Mouse (Mus musculus) liver, adult 2 months (tissue): Measurements from ENCODE around the gene Pde1a. TPM values are rescaled to one million over a fixed set of nuclear protein-coding genes. Genes with fewer than 3 reads are reported as not detected.

Source experiments
- DNase-seq: peaks from one replicate; pipeline ENCODE4 v3.0.0-alpha.2; 2011; ENCODE audit warnings: low read depth, low spot score; ENCODE audit errors: extremely low read depth
- H3K27ac ChIP-seq: fragments of 200-500 bp; replicated peaks from 2 replicates; pipeline ENCODE4 v1.5.1; 2012; ENCODE audit warnings: low read depth, mild to moderate bottlenecking, control low read depth, inconsistent platforms, low read length; ENCODE audit not compliant: insufficient read depth
- H3K27me3 ChIP-seq: fragments of 200-500 bp; 2 replicates; pipeline ENCODE4 v1.6.1; 2012; ENCODE audit warnings: mild to moderate bottlenecking, moderate library complexity, low read length, inconsistent platforms; ENCODE audit not compliant: control insufficient read depth, insufficient read depth
- H3K36me3 ChIP-seq: fragments of 200-500 bp; 2 replicates; pipeline ENCODE4 v1.6.1; 2012; ENCODE audit warnings: low read length, inconsistent platforms; ENCODE audit not compliant: control insufficient read depth, insufficient read depth
- H3K4me1 ChIP-seq: fragments of 200-500 bp; 2 replicates; pipeline ENCODE4 v1.6.1; 2011; ENCODE audit warnings: low read length; ENCODE audit not compliant: control insufficient read depth, insufficient read depth
- H3K4me3 ChIP-seq: fragments of 200-500 bp; 2 replicates; pipeline ENCODE4 v1.5.1; 2011; ENCODE audit warnings: low read depth, mild to moderate bottlenecking, control low read depth, low read length, moderate library complexity; ENCODE audit not compliant: insufficient read depth
- H3K79me2 ChIP-seq: fragments of 200-500 bp; 2 replicates; pipeline ENCODE4 v1.6.1; 2012; ENCODE audit warnings: inconsistent platforms, mild to moderate bottlenecking, low read length, moderate library complexity; ENCODE audit not compliant: control insufficient read depth, insufficient read depth
- H3K9ac ChIP-seq: fragments of 200-500 bp; 2 replicates; pipeline ENCODE4 v1.6.1; 2012; ENCODE audit warnings: low read depth, mild to moderate bottlenecking, control low read depth, inconsistent platforms, low read length
- CTCF ChIP-seq: fragments of 200-500 bp; IDR thresholded peaks from 2 replicates; pipeline ENCODE4 v1.5.1; 2011; ENCODE audit warnings: low read depth, low read length, control low read depth
- POLR2A ChIP-seq: fragments of 200-500 bp; IDR thresholded peaks from 2 replicates; pipeline ENCODE4 v1.6.1; 2011; ENCODE audit warnings: low read length, control low read depth; ENCODE audit not compliant: insufficient read depth; ENCODE audit errors: extremely low read depth
- WGBS: fragments of 180-500 bp; shearing (Covaris S2); methylation state at CpG from one replicate; pipeline ENCODE4 v1.1.7; 2018; 5-methylcytosine and 5-hydroxymethylcytosine counted together
- polyA plus RNA-seq: library from polyadenylated mRNA; depleted of rRNA; stranded (reverse); fragments of >200 nt; gene quantifications from 2 replicates; pipeline ENCODE4 v1.2.3, GENCODE M21; 2012
- total RNA-seq: library from RNA; depleted of rRNA; stranded (reverse); fragments of >200 nt; gene quantifications from 2 replicates; pipeline ENCODE4 v1.2.3, GENCODE M21; 2014

The Pde1a gene
- total and polyA plus RNA-seq, 2 experiments: 1.5 to 6.3 TPM

DNA sequence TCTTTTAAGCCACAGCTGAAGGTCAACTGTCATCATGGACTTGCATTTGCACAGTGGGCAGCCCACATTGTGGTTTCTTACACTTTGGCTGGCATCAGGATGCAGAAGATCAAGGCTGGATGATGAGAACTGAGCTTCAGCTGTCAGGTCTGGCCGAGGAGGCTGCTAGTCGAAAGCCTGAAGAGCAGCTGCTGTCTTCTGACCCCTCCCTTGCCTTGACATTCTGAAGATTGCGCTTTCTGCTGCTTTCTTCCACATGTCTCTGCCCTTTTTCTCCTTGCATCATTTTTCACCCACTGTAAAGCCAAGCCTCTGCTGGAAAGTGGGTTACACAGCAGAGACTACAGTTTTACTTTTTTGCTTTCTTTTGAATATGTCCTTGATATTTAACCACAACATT is 59.5 kb downstream of the Pde1a start:
- no peaks in the 10 kb centered on the region; the same call in 1 of the 2 replicates for H3K4me1 ChIP-seq
- no peak overlapping the region for H3K4me3 ChIP-seq
- no peaks in the 10 kb centered on the region for H3K36me3 ChIP-seq
- no peak overlapping the region for H3K9ac ChIP-seq
- no peak overlapping the region for H3K27ac ChIP-seq
- H3K79me2 ChIP-seq: no peaks in the 10 kb centered on the region
- DNase-seq: no peak
- no peak for TF ChIP-seq POLR2A
- TF ChIP-seq CTCF: no peak
- H3K27me3 ChIP-seq: no peaks in the 10 kb centered on the region
- WGBS: 83% methylated on average over 3 of the region's 3 CpGs

DNA sequence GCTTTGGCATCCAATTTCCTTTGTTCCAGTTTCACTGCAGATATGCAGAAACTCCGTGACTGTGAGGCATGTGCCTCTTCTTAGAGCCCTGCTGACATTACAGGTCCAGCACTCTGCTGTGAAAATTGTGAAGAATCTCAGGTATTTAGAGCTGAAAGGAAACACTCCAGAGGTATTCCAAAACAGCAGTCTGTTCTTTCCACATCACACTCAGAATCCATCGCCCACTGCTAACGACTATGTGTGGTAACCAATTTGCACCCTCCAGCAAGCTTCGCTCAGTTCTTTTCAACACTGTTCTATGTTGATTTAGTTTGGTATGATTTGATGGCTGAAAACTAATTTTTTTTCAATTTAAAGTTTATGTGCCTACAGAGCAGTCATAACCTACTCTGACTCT is 62.8 kb downstream of the Pde1a start:
- DNase-seq: no peak
- Histone ChIP-seq H3K27ac (no peak overlapping the region), H3K4me1 (no peaks in the 10 kb centered on the region; the same call in 1 of the 2 replicates), H3K36me3 (no peaks in the 10 kb centered on the region), H3K9ac (no peak overlapping the region), H3K4me3 (no peak overlapping the region), H3K27me3 (no peaks in the 10 kb centered on the region), H3K79me2 (no peaks in the 10 kb centered on the region)
- WGBS: 80% methylated on average over 4 of the region's 4 CpGs
- TF ChIP-seq POLR2A (no peak), CTCF (no peak)

- TF ChIP-seq CTCF: no peak
- no peak for TF ChIP-seq POLR2A
- Histone ChIP-seq H3K79me2 (no peaks in the 10 kb centered on the region), H3K27me3 (no peaks in the 10 kb centered on the region; the same call in 1 of the 2 replicates), H3K27ac (no peak overlapping the region), H3K36me3 (no peaks in the 10 kb centered on the region), H3K4me1 (no peaks in the 10 kb centered on the region), H3K4me3 (no peak overlapping the region), H3K9ac (no peak overlapping the region)
- DNase-seq: no peak
Measured at GRCm38 (mm10) chr2:80056062-80056461, 73.2 kb downstream of the Pde1a start.

DNA sequence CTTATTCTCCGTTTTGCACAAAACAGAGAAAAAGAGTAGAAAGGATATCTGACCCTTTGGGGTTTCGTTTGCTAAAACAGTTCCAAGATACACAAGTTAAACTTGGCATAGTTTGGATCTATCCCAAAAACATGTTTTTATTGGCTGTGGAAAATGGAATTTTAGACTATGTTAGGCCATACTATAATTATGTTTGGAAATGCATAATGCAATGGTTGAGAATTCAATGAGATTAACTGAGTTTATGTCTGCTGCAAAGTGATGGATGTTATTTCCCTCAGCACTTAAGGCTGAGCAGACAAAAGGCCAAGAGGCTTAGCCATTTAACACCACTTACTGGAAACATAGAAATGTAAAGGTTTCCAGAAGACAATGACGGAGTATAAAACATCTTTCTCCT is 75.2 kb downstream of the Pde1a start:
- TF ChIP-seq POLR2A: no peak
- no peak for TF ChIP-seq CTCF
- peak; percentile 21 for DNase-seq
- Histone ChIP-seq H3K9ac (no peak overlapping the region), H3K79me2 (no peaks in the 10 kb centered on the region), H3K4me1 (no peaks in the 10 kb centered on the region), H3K36me3 (no peaks in the 10 kb centered on the region), H3K4me3 (no peak overlapping the region), H3K27ac (no peak overlapping the region), H3K27me3 (no peaks in the 10 kb centered on the region; the same call in 1 of the 2 replicates)
- WGBS: 41% methylated on average over 3 of the region's 3 CpGs

- Histone ChIP-seq H3K4me1 (peaks cover 2% of the 10 kb centered on the region; the same call in 1 of the 2 replicates), H3K27ac (no peak overlapping the region), H3K36me3 (no peaks in the 10 kb centered on the region), H3K79me2 (no peaks in the 10 kb centered on the region), H3K4me3 (no peak overlapping the region), H3K27me3 (no peaks in the 10 kb centered on the region; the same call in 1 of the 2 replicates), H3K9ac (no peak overlapping the region)
- WGBS: 93% methylated on average over 4 of the region's 4 CpGs
- DNase-seq: no peak
- TF ChIP-seq CTCF: no peak
- TF ChIP-seq POLR2A: no peak
Measured at GRCm38 (mm10) chr2:80046751-80047513, 82.3 kb downstream of the Pde1a start.
